Mouse (Mus musculus): ENCODE results near the gene Shc2.

DNA sequence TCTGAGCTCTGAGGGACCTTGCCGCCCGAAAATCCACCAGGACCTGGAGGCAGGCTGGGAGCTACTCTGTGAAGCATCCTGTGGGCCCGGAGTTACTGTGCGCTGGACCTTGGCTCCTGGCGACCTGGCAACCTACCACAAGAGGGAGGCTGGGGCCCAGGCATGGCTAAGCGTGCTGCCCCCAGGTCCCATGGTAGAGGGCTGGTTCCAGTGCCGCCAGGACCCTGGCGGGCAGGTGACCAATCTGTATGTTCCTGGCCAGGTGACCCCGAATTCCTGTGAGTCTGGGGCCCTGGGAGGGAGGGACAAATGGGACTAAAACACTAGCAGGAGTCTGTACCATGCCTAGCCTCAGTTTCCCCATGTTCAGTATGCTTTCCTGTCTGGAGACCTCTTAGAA is 28.8 kb upstream of the Shc2 start:
- no peak for TF ChIP-seq CTCF (IDR thresholded peaks at IDR 0.05; ENCODE audit: low read depth, low read length)
- no peak for TF ChIP-seq GATA1 (IDR thresholded peaks at IDR 0.05; ENCODE audit: borderline replicate concordance, low read length)
- TF ChIP-seq TAL1 (conservative IDR thresholded peaks at IDR 0.05; ENCODE audit: low read depth, low read length): no peak
- TF ChIP-seq POLR2AphosphoS5 (IDR thresholded peaks at IDR 0.05; ENCODE audit: insufficient replicate concordance, low read depth, low read length): no peak
